Comparison of ENCODE assay signal across 16 mouse cellular contexts in the genomic region with DNA sequence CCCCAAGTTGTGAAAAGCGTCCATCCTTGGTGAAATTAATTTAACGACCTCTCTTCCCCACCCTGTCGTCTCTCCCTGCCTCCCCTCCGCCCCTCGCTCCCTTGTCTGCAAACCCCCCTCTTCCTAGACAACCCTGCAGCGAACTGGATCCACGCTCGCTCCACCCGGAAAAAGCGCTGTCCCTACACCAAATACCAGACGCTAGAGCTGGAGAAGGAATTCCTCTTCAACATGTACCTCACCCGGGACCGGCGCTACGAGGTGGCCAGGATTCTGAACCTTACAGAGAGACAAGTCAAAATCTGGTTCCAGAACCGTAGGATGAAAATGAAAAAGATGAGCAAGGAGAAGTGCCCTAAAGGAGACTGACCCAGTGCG. TPM values are rescaled to one million over a fixed set of nuclear protein-coding genes. Genes with fewer than 3 reads are reported as not detected.
DNase-seq lines count a peak whose midpoint lies in the region; ATAC-seq and TF ChIP-seq lines count a peak whose summit lies in the region.
"Had no signal": no experiment of that assay in that cellular context is flagged by ENCODE, and none has a peak within 500 bp of the region (broad histone marks: within the 10 kb centered on the region; RNA-seq: fewer than 3 reads in every experiment).

No protein-coding gene starts in this region.

- H3K27me3 ChIP-seq in heart, embryonic 13.5 days (replicated peaks) = peaks cover 100% of the 10 kb centered on the region
- peaks cover 37% of the 10 kb centered on the region for H3K27me3 ChIP-seq in heart, adult 2 months (ENCODE audit: control insufficient read depth, insufficient read depth, low read length)
- H3K27me3 ChIP-seq in intestine, embryonic 14.5 days (replicated peaks; ENCODE audit: control insufficient read depth, insufficient read depth, low read length) = peaks cover 99% of the 10 kb centered on the region
- H3K27me3 ChIP-seq in limb, embryonic 13.5 days = peaks cover 69% of the 10 kb centered on the region
- H3K27me3 ChIP-seq: CH12.LX had no signal

- TF ChIP-seq EP300 in heart, adult 2 months (IDR thresholded peaks at IDR 0.05; ENCODE audit: insufficient read depth, low read depth, low read length) = no peak

- peak overlapping the region; percentile 47 for H3K4me3 ChIP-seq in heart, embryonic 13.5 days
- no peak overlapping the region for H3K4me3 ChIP-seq in heart, adult 2 months
- peak overlapping the region; percentile 93 for H3K4me3 ChIP-seq in brown adipose tissue, adult 24 weeks (ENCODE audit: insufficient read depth, low read depth, low read length)
- peak overlapping the region; percentile 37 for H3K4me3 ChIP-seq in intestine, embryonic 14.5 days (ENCODE audit: low read depth, low read length)
- H3K4me3 ChIP-seq in limb, embryonic 13.5 days = peak overlapping the region; percentile 60
- H3K4me3 ChIP-seq: myocyte had no signal

- H3K27ac ChIP-seq in heart, embryonic 13.5 days (replicated peaks) = no peak overlapping the region
- H3K27ac ChIP-seq in heart, adult 2 months = no peak overlapping the region
- H3K27ac ChIP-seq in brown adipose tissue, adult 24 weeks (replicated peaks; ENCODE audit: low read depth, low read length) = no peak overlapping the region
- H3K27ac ChIP-seq in intestine, embryonic 14.5 days (ENCODE audit: low read depth) = peak overlapping the region; percentile 76
- peak overlapping the region; percentile 87; the same call in 1 of the 2 replicates for H3K27ac ChIP-seq in limb, embryonic 13.5 days
- H3K27ac ChIP-seq: hindbrain, embryonic 13.5 days; liver, embryonic 14.5 days; stomach, embryonic 15.5 days had no signal

- ATAC-seq in heart, embryonic 13.5 days (ENCODE audit: extremely low read depth, insufficient number of reproducible peaks, low FRiP score, low TSS enrichment) = no peak
- ATAC-seq in intestine, embryonic 14.5 days (replicated peaks; ENCODE audit: low FRiP score, low TSS enrichment, low read depth) = no peak
- no peak for ATAC-seq in limb, embryonic 13.5 days (ENCODE audit: low FRiP score, low read depth)

- no peak for TF ChIP-seq CTCF in heart, adult 2 months (IDR thresholded peaks at IDR 0.05)

- no peaks in the 10 kb centered on the region for H3K36me3 ChIP-seq in heart, embryonic 13.5 days
- H3K36me3 ChIP-seq in heart, adult 2 months (ENCODE audit: control insufficient read depth, insufficient read depth, low read length) = no peaks in the 10 kb centered on the region
- no peaks in the 10 kb centered on the region for H3K36me3 ChIP-seq in intestine, embryonic 14.5 days (ENCODE audit: control insufficient read depth, insufficient read depth, low read length)
- no peaks in the 10 kb centered on the region for H3K36me3 ChIP-seq in limb, embryonic 13.5 days
- H3K36me3 ChIP-seq: hindbrain, embryonic 13.5 days; stomach, embryonic 15.5 days had no signal

- H3K9me3 ChIP-seq in heart, embryonic 13.5 days = no peaks in the 10 kb centered on the region
- no peaks in the 10 kb centered on the region for H3K9me3 ChIP-seq in intestine, embryonic 14.5 days (ENCODE audit: control insufficient read depth, low read length)
- no peaks in the 10 kb centered on the region for H3K9me3 ChIP-seq in limb, embryonic 13.5 days
- H3K9me3 ChIP-seq: hindbrain, embryonic 13.5 days; stomach, embryonic 15.5 days had no signal

- no peak overlapping the region for H3K9ac ChIP-seq in heart, embryonic 13.5 days
- H3K9ac ChIP-seq in heart, adult 2 months (ENCODE audit: low read depth, low read length) = no peak overlapping the region
- H3K9ac ChIP-seq in intestine, embryonic 14.5 days (ENCODE audit: low read length) = peak overlapping the region; percentile 52
- peak overlapping the region; percentile 90 for H3K9ac ChIP-seq in limb, embryonic 13.5 days
- H3K9ac ChIP-seq: hindbrain, embryonic 13.5 days; liver, embryonic 14.5 days; stomach, embryonic 15.5 days had no signal

- no peak for DNase-seq in heart, adult 2 months
- peak; percentile 74 for DNase-seq in intestine, embryonic 14.5 days (ENCODE audit: low spot score)
- DNase-seq in thymus, postnatal 14 days = no peak
- DNase-seq in gastrocnemius, adult 8-10 months (ENCODE audit: low spot score in 2 of 2) = no peak
- DNase-seq in ovary, adult 18-20 months (ENCODE audit: low spot score) = no peak
- DNase-seq: cerebellum, postnatal 25 days had no signal

- 2% methylated on average over 17 of the region's 17 CpGs for WGBS in heart, embryonic 13.5 days
- 9% methylated on average over 17 of the region's 17 CpGs for WGBS in heart, adult 2 months
- WGBS in intestine, embryonic 14.5 days = 1% methylated on average over 17 of the region's 17 CpGs
- WGBS in limb, embryonic 13.5 days = 3% methylated on average over 17 of the region's 17 CpGs

- H3K79me2 ChIP-seq in heart, adult 2 months (replicated peaks; ENCODE audit: control insufficient read depth, insufficient read depth, low read length) = no peaks in the 10 kb centered on the region

- intact Hi-C loops in heart, adult 2 months (cut with DNase I) = loop anchor here (10.0 kb wide), 1 partner anchor 1424 kb away; a partner anchor contains a TSS

- no peak overlapping the region for H3K4me2 ChIP-seq in heart, embryonic 13.5 days
- H3K4me2 ChIP-seq in intestine, embryonic 14.5 days (ENCODE audit: low read length) = peak overlapping the region; percentile 51
- H3K4me2 ChIP-seq in limb, embryonic 13.5 days (replicated peaks) = peak overlapping the region; percentile 91

- peaks cover 13% of the 10 kb centered on the region for H3K4me1 ChIP-seq in heart, embryonic 13.5 days
- H3K4me1 ChIP-seq in heart, adult 2 months (ENCODE audit: control insufficient read depth, insufficient read depth, low read length) = no peaks in the 10 kb centered on the region
- no peaks in the 10 kb centered on the region for H3K4me1 ChIP-seq in brown adipose tissue, adult 24 weeks (ENCODE audit: control insufficient read depth, insufficient read depth, insufficient read length, low read length)
- H3K4me1 ChIP-seq in intestine, embryonic 14.5 days (replicated peaks; ENCODE audit: control insufficient read depth, insufficient read depth, low read length) = no peaks in the 10 kb centered on the region
- H3K4me1 ChIP-seq in limb, embryonic 13.5 days = peaks cover 64% of the 10 kb centered on the region

- TF ChIP-seq POLR2A in heart, adult 2 months (IDR thresholded peaks at IDR 0.05; ENCODE audit: insufficient read depth, low read depth, low read length) = no peak

RNA-seq across cellular contexts. Expression of a gene that starts 1.5 kb away (rescaled TPM):
- not detected in 2 replicates for polyA plus RNA-seq in heart, embryonic 13.5 days (2015; fragmentation: Nextera tagmentation; extraction: Ambion mirVana)
- total RNA-seq in heart, adult 2 months (2021) = under 1 TPM; 0.16 to 0.29 TPM
- polyA plus RNA-seq in heart, adult 2 months (2012; rRNA removed) = 0.10 and 0.12 TPM in 2 replicates
- 1.9 TPM in 1 of 2 replicates, not detected in the other for polyA plus RNA-seq in brown adipose tissue, adult 24 weeks (2012; ENCODE audit: insufficient read depth, insufficient read length, missing spikeins)
- polyA plus RNA-seq in intestine, embryonic 14.5 days (2014; fragmentation: Nextera tagmentation; extraction: Ambion mirVana) = 3.9 and 6.8 TPM in 2 replicates
- polyA plus RNA-seq in limb, embryonic 13.5 days (2015; fragmentation: Nextera tagmentation; extraction: Ambion mirVana) = 10.7 and 10.9 TPM in 2 replicates
- 10 to 100 TPM; 22.6 to 27.5 (median 23.7) TPM for total RNA-seq in gastrocnemius, adult 8-10 months (2022)
- total RNA-seq: CH12.LX; left cerebral cortex, adult 18-20 months; megakaryocyte progenitor cell, adult 5-6 weeks had no signal
- polyA plus RNA-seq: hindbrain, embryonic 13.5 days; myocyte had no signal

RNA-seq across cellular contexts. Expression of a gene that starts 5.4 kb away (rescaled TPM):
- 0.07 and 0.23 TPM in 2 replicates for polyA plus RNA-seq in heart, embryonic 13.5 days (2015; fragmentation: Nextera tagmentation; extraction: Ambion mirVana)
- 1 to 10 TPM in 1 of 2 experiments, under 1 TPM in 1; 0.61 to 1.0 TPM for total RNA-seq in heart, adult 2 months (2021)
- 0.59 and 0.61 TPM in 2 replicates for polyA plus RNA-seq in heart, adult 2 months (2012; rRNA removed)
- polyA plus RNA-seq in brown adipose tissue, adult 24 weeks (2012; ENCODE audit: insufficient read depth, insufficient read length, missing spikeins) = 7.4 and 10.4 TPM in 2 replicates
- 6.1 and 8.4 TPM in 2 replicates for polyA plus RNA-seq in intestine, embryonic 14.5 days (2014; fragmentation: Nextera tagmentation; extraction: Ambion mirVana)
- 7.3 and 7.5 TPM in 2 replicates for polyA plus RNA-seq in limb, embryonic 13.5 days (2015; fragmentation: Nextera tagmentation; extraction: Ambion mirVana)
- total RNA-seq in gastrocnemius, adult 8-10 months (2022) = 10 to 100 TPM; 46.8 to 53.5 (median 51.3) TPM
- total RNA-seq: left cerebral cortex, adult 18-20 months; megakaryocyte progenitor cell, adult 5-6 weeks had no signal
- polyA plus RNA-seq: myocyte had no signal

RNA-seq across cellular contexts. Expression of a gene that starts 7.3 kb away (rescaled TPM):
- 0.08 TPM in 1 of 2 replicates, not detected in the other for polyA plus RNA-seq in heart, embryonic 13.5 days (2015; fragmentation: Nextera tagmentation; extraction: Ambion mirVana)
- not detected for total RNA-seq in heart, adult 2 months (2021)
- polyA plus RNA-seq in heart, adult 2 months (2012; rRNA removed) = 0.09 TPM in 1 of 2 replicates, not detected in the other
- polyA plus RNA-seq in brown adipose tissue, adult 24 weeks (2012; ENCODE audit: insufficient read depth, insufficient read length, missing spikeins) = not detected in 2 replicates
- 7.8 and 13.7 TPM in 2 replicates for polyA plus RNA-seq in intestine, embryonic 14.5 days (2014; fragmentation: Nextera tagmentation; extraction: Ambion mirVana)
- polyA plus RNA-seq in limb, embryonic 13.5 days (2015; fragmentation: Nextera tagmentation; extraction: Ambion mirVana) = 26.0 and 26.2 TPM in 2 replicates
- 1 to 10 TPM; 6.1 to 8.5 (median 7.6) TPM for total RNA-seq in gastrocnemius, adult 8-10 months (2022)
- total RNA-seq: CH12.LX; left cerebral cortex, adult 18-20 months; megakaryocyte progenitor cell, adult 5-6 weeks had no signal
- polyA plus RNA-seq: hindbrain, embryonic 13.5 days; myocyte had no signal

RNA-seq across cellular contexts. Expression of a gene that starts 12.7 kb away (rescaled TPM):
- 0.74 and 0.89 TPM in 2 replicates for polyA plus RNA-seq in heart, embryonic 13.5 days (2015; fragmentation: Nextera tagmentation; extraction: Ambion mirVana)
- not detected for total RNA-seq in heart, adult 2 months (2021)
- 0.06 TPM in 1 of 2 replicates, not detected in the other for polyA plus RNA-seq in heart, adult 2 months (2012; rRNA removed)
- polyA plus RNA-seq in brown adipose tissue, adult 24 weeks (2012; ENCODE audit: insufficient read depth, insufficient read length, missing spikeins) = not detected in 2 replicates
- 27.6 and 27.8 TPM in 2 replicates for polyA plus RNA-seq in intestine, embryonic 14.5 days (2014; fragmentation: Nextera tagmentation; extraction: Ambion mirVana)
- polyA plus RNA-seq in limb, embryonic 13.5 days (2015; fragmentation: Nextera tagmentation; extraction: Ambion mirVana) = 0.84 and 0.88 TPM in 2 replicates
- total RNA-seq in gastrocnemius, adult 8-10 months (2022) = under 1 TPM in 2 of 4 experiments, not detected in 2; 0.17 to 0.29 TPM
- total RNA-seq: left cerebral cortex, adult 18-20 months; megakaryocyte progenitor cell, adult 5-6 weeks had no signal
- polyA plus RNA-seq: myocyte had no signal

RNA-seq across cellular contexts. Expression of a gene that starts 12.7 kb away (rescaled TPM):
- polyA plus RNA-seq in heart, embryonic 13.5 days (2015; fragmentation: Nextera tagmentation; extraction: Ambion mirVana) = not detected in 2 replicates
- total RNA-seq in heart, adult 2 months (2021) = under 1 TPM; 0.21 to 0.45 TPM
- polyA plus RNA-seq in heart, adult 2 months (2012; rRNA removed) = 0.53 and 1.0 TPM in 2 replicates
- 1.3 and 2.6 TPM in 2 replicates for polyA plus RNA-seq in brown adipose tissue, adult 24 weeks (2012; ENCODE audit: insufficient read depth, insufficient read length, missing spikeins)
- polyA plus RNA-seq in intestine, embryonic 14.5 days (2014; fragmentation: Nextera tagmentation; extraction: Ambion mirVana) = 1.6 and 2.9 TPM in 2 replicates
- 0.32 and 0.55 TPM in 2 replicates for polyA plus RNA-seq in limb, embryonic 13.5 days (2015; fragmentation: Nextera tagmentation; extraction: Ambion mirVana)
- 1 to 10 TPM; 1.1 to 1.9 (median 1.5) TPM for total RNA-seq in gastrocnemius, adult 8-10 months (2022)
- total RNA-seq: left cerebral cortex, adult 18-20 months; megakaryocyte progenitor cell, adult 5-6 weeks had no signal
- polyA plus RNA-seq: myocyte had no signal

Comparison
In these comparisons a context has a peak if more than half of its experiments do, and no peak if none do; other contexts are left out.
1. H3K27ac ChIP-seq: peak in intestine, embryonic 14.5 days (single experiment) and limb, embryonic 13.5 days (single experiment); none in heart, embryonic 13.5 days (single experiment), heart, adult 2 months (single experiment) and brown adipose tissue, adult 24 weeks (single experiment).
2. H3K9ac ChIP-seq: peak in intestine, embryonic 14.5 days (single experiment) and limb, embryonic 13.5 days (single experiment); none in heart, embryonic 13.5 days (single experiment) and heart, adult 2 months (single experiment).